Mouse (Mus musculus) midbrain, embryonic 10.5 days (tissue): ENCODE results near the gene Rgs6. TPM values are rescaled to one million over a fixed set of nuclear protein-coding genes. Genes with fewer than 3 reads are reported as not detected.
A peak's percentile ranks its signal among the peaks of the same experiment; 100 is the strongest.

Experiments
- DNase-seq: peaks from one replicate; pipeline ENCODE4 v3.0.0-alpha.2; 2017; ENCODE audit warnings: low spot score
- H3K27ac ChIP-seq: fragments of 300-500 bp; sonication (generic); replicated peaks from 2 replicates; pipeline ENCODE4 v1.5.1; 2016; ENCODE audit warnings: mild to moderate bottlenecking
- H3K27me3 ChIP-seq: fragments of 300-500 bp; sonication (generic); 2 replicates; pipeline ENCODE4 v1.6.1; 2016; ENCODE audit warnings: low read depth, mild to moderate bottlenecking; ENCODE audit not compliant: poor library complexity, severe bottlenecking
- H3K36me3 ChIP-seq: fragments of 300-500 bp; sonication (generic); 2 replicates; pipeline ENCODE4 v1.6.1; 2016; ENCODE audit warnings: mild to moderate bottlenecking, moderate library complexity
- H3K4me1 ChIP-seq: fragments of 300-500 bp; sonication (generic); 2 replicates; pipeline ENCODE4 v1.6.1; 2016
- H3K4me3 ChIP-seq: fragments of 300-500 bp; sonication (generic); 2 replicates; pipeline ENCODE4 v1.5.1; 2016; ENCODE audit warnings: mild to moderate bottlenecking, moderate library complexity
- H3K9me3 ChIP-seq: fragments of 300-500 bp; sonication (generic); replicated peaks from 2 replicates; pipeline ENCODE4 v1.6.1; 2016; ENCODE audit warnings: mild to moderate bottlenecking
- WGBS: fragments of 180-500 bp; shearing (Covaris S2); methylation state at CpG from one replicate; pipeline ENCODE4 v1.1.7; 2016; 5-methylcytosine and 5-hydroxymethylcytosine counted together
- polyA plus RNA-seq: library from polyadenylated mRNA; unstranded; fragments of >200 nt; fragmentation: Nextera tagmentation; extraction: Ambion mirVana; gene quantifications from 2 replicates; pipeline ENCODE4 v1.2.1, GENCODE M21; 2016

The Rgs6 gene
- polyA plus RNA-seq, 1 experiment from 2014 or later: 0.33 TPM

GRCm38 (mm10) chr12:83011056-83011565, 423.0 kb downstream of the Rgs6 start:
- no peaks in the 10 kb centered on the region for H3K36me3 ChIP-seq
- no peak for DNase-seq
- 87% methylated on average over 4 of the region's 4 CpGs for WGBS

GRCm38 (mm10) chr12:83013918-83014691, 426.0 kb downstream of the Rgs6 start:
- Histone ChIP-seq H3K4me1 (no peaks in the 10 kb centered on the region), H3K27ac (no peak overlapping the region), H3K36me3 (no peaks in the 10 kb centered on the region), H3K27me3 (no peaks in the 10 kb centered on the region), H3K4me3 (no peak overlapping the region), H3K9me3 (no peaks in the 10 kb centered on the region)
- no peak for DNase-seq
- WGBS: 75% methylated on average over 4 of the region's 4 CpGs

More at GRCm38 (mm10) chr12:83011056-83011565, 423.0 kb downstream of the Rgs6 start:
- no peak overlapping the region for H3K27ac ChIP-seq
- H3K4me1 ChIP-seq: no peaks in the 10 kb centered on the region
- no peaks in the 10 kb centered on the region for H3K9me3 ChIP-seq
- no peak overlapping the region for H3K4me3 ChIP-seq
- no peaks in the 10 kb centered on the region for H3K27me3 ChIP-seq

- DNase-seq: no peak
- Histone ChIP-seq H3K9me3 (no peaks in the 10 kb centered on the region), H3K27ac (no peak overlapping the region), H3K27me3 (no peaks in the 10 kb centered on the region), H3K36me3 (no peaks in the 10 kb centered on the region), H3K4me1 (no peaks in the 10 kb centered on the region), H3K4me3 (no peak overlapping the region)
- 28% methylated on average over 2 of the region's 2 CpGs for WGBS
Measured at GRCm38 (mm10) chr12:83014848-83015247, 426.8 kb downstream of the Rgs6 start.

- 84% methylated on average over 5 of the region's 5 CpGs for WGBS
- Histone ChIP-seq H3K36me3 (no peaks in the 10 kb centered on the region), H3K9me3 (no peaks in the 10 kb centered on the region), H3K4me3 (no peak overlapping the region), H3K4me1 (no peaks in the 10 kb centered on the region), H3K27me3 (no peaks in the 10 kb centered on the region), H3K27ac (no peak overlapping the region)
- no peak for DNase-seq
Measured at GRCm38 (mm10) chr12:83015366-83015765, 427.3 kb downstream of the Rgs6 start.

- 89% methylated on average over 6 of the region's 6 CpGs for WGBS
- Histone ChIP-seq H3K9me3 (no peaks in the 10 kb centered on the region), H3K36me3 (no peaks in the 10 kb centered on the region), H3K4me1 (no peaks in the 10 kb centered on the region), H3K27me3 (no peaks in the 10 kb centered on the region), H3K4me3 (no peak overlapping the region), H3K27ac (no peak overlapping the region)
- DNase-seq: no peak
Measured at GRCm38 (mm10) chr12:83016486-83016885, 428.4 kb downstream of the Rgs6 start.

- 15% methylated on average over 3 of the region's 3 CpGs for WGBS
- Histone ChIP-seq H3K4me3 (no peak overlapping the region), H3K36me3 (no peaks in the 10 kb centered on the region), H3K27me3 (no peaks in the 10 kb centered on the region), H3K27ac (no peak overlapping the region), H3K4me1 (no peaks in the 10 kb centered on the region), H3K9me3 (no peaks in the 10 kb centered on the region)
- peak; percentile 79 for DNase-seq
Measured at GRCm38 (mm10) chr12:83018005-83018404, 429.9 kb downstream of the Rgs6 start.

GRCm38 (mm10) chr12:83026985-83027384, 438.9 kb downstream of the Rgs6 start:
- no peaks in the 10 kb centered on the region for H3K9me3 ChIP-seq
- WGBS: 30% methylated on average over 3 of the region's 3 CpGs
- H3K4me1 ChIP-seq: peaks cover 8% of the 10 kb centered on the region
- no peak for DNase-seq
- H3K4me3 ChIP-seq: no peak overlapping the region
- H3K27ac ChIP-seq: 0 out of 2 replicates have a peak overlapping the region, but pooled peaks have one; percentile 46
- H3K27me3 ChIP-seq: no peaks in the 10 kb centered on the region
- H3K36me3 ChIP-seq: no peaks in the 10 kb centered on the region

- Histone ChIP-seq H3K9me3 (no peaks in the 10 kb centered on the region), H3K4me1 (peaks cover 9% of the 10 kb centered on the region), H3K36me3 (no peaks in the 10 kb centered on the region), H3K27ac (no peak overlapping the region), H3K27me3 (no peaks in the 10 kb centered on the region), H3K4me3 (no peak overlapping the region)
- no peak for DNase-seq
- WGBS: 80% methylated on average over 7 of the region's 7 CpGs
Measured at GRCm38 (mm10) chr12:83033171-83033835, 445.2 kb downstream of the Rgs6 start.

- Histone ChIP-seq H3K27me3 (no peaks in the 10 kb centered on the region), H3K4me1 (peaks cover 14% of the 10 kb centered on the region), H3K9me3 (no peaks in the 10 kb centered on the region), H3K36me3 (no peaks in the 10 kb centered on the region), H3K4me3 (no peak overlapping the region), H3K27ac (no peak overlapping the region)
- DNase-seq: no peak
- 87% methylated on average over 3 of the region's 3 CpGs for WGBS
Measured at GRCm38 (mm10) chr12:83034859-83035569, 446.9 kb downstream of the Rgs6 start.

- H3K27ac ChIP-seq: peak overlapping the region; percentile 61
Measured at GRCm38 (mm10) chr12:83037798-83038560, 449.9 kb downstream of the Rgs6 start.

GRCm38 (mm10) chr12:83038779-83039178, 450.7 kb downstream of the Rgs6 start:
- DNase-seq: no peak
- Histone ChIP-seq H3K27me3 (peaks cover 9% of the 10 kb centered on the region), H3K9me3 (no peaks in the 10 kb centered on the region), H3K4me3 (no peak overlapping the region), H3K27ac (peak overlapping the region; percentile 61), H3K4me1 (peaks cover 19% of the 10 kb centered on the region), H3K36me3 (no peaks in the 10 kb centered on the region)
- WGBS: 86% methylated on average over 7 of the region's 7 CpGs

More at GRCm38 (mm10) chr12:83037798-83038560, 449.9 kb downstream of the Rgs6 start:
- peaks cover under 1% of the 10 kb centered on the region; the same call in 1 of the 2 replicates for H3K27me3 ChIP-seq
- H3K9me3 ChIP-seq: no peaks in the 10 kb centered on the region
- no peak overlapping the region for H3K4me3 ChIP-seq
- 77% methylated on average over 25 of the region's 25 CpGs for WGBS
- no peaks in the 10 kb centered on the region for H3K36me3 ChIP-seq
- peaks cover 14% of the 10 kb centered on the region for H3K4me1 ChIP-seq
- DNase-seq: peak; percentile 17

GRCm38 (mm10) chr12:83039859-83040258, 451.8 kb downstream of the Rgs6 start:
- H3K4me1 ChIP-seq: peaks cover 30% of the 10 kb centered on the region
- 81% methylated on average over 3 of the region's 3 CpGs for WGBS
- no peak for DNase-seq
- H3K9me3 ChIP-seq: no peaks in the 10 kb centered on the region
- no peaks in the 10 kb centered on the region for H3K36me3 ChIP-seq
- no peak overlapping the region for H3K4me3 ChIP-seq
- H3K27me3 ChIP-seq: peaks cover 13% of the 10 kb centered on the region
- no peak overlapping the region for H3K27ac ChIP-seq
